Mouse (Mus musculus) heart, embryonic 10.5 days (tissue): Measurements from ENCODE around the gene Il34. TPM values are rescaled to one million over a fixed set of nuclear protein-coding genes. Genes with fewer than 3 reads are reported as not detected.

Experiments used
- DNase-seq: peaks from one replicate; pipeline ENCODE4 v3.0.0-alpha.2; 2017; ENCODE audit warnings: low spot score
- H3K27ac ChIP-seq: fragments of 300-500 bp; sonication (generic); 2 replicates; pipeline ENCODE4 v1.5.1; 2016; ENCODE audit warnings: mild to moderate bottlenecking
- H3K27me3 ChIP-seq: fragments of 300-500 bp; sonication (generic); 2 replicates; pipeline ENCODE4 v1.6.1; 2016; ENCODE audit warnings: mild to moderate bottlenecking; ENCODE audit not compliant: poor library complexity, insufficient read depth, severe bottlenecking
- H3K36me3 ChIP-seq: fragments of 300-500 bp; sonication (generic); 2 replicates; pipeline ENCODE4 v1.6.1; 2016; ENCODE audit warnings: mild to moderate bottlenecking, moderate library complexity
- H3K4me1 ChIP-seq: fragments of 300-500 bp; sonication (generic); 2 replicates; pipeline ENCODE4 v1.6.1; 2016; ENCODE audit warnings: mild to moderate bottlenecking
- H3K4me3 ChIP-seq: fragments of 300-500 bp; sonication (generic); 2 replicates; pipeline ENCODE4 v1.5.1; 2016; ENCODE audit warnings: mild to moderate bottlenecking, moderate library complexity
- H3K9me3 ChIP-seq: fragments of 300-500 bp; sonication (generic); 2 replicates; pipeline ENCODE4 v1.6.1; 2016; ENCODE audit warnings: mild to moderate bottlenecking, moderate library complexity
- WGBS: fragments of 180-500 bp; shearing (Covaris S2); methylation state at CpG from one replicate; pipeline ENCODE4 v1.1.7; 2016; 5-methylcytosine and 5-hydroxymethylcytosine counted together
- polyA plus RNA-seq: library from polyadenylated mRNA; unstranded; fragments of >200 nt; fragmentation: Nextera tagmentation; extraction: Ambion mirVana; gene quantifications from 2 replicates; pipeline ENCODE4 v1.2.1, GENCODE M21; 2016

Il34 gene
- polyA plus RNA-seq, 1 experiment from 2014 or later = not detected

DNA sequence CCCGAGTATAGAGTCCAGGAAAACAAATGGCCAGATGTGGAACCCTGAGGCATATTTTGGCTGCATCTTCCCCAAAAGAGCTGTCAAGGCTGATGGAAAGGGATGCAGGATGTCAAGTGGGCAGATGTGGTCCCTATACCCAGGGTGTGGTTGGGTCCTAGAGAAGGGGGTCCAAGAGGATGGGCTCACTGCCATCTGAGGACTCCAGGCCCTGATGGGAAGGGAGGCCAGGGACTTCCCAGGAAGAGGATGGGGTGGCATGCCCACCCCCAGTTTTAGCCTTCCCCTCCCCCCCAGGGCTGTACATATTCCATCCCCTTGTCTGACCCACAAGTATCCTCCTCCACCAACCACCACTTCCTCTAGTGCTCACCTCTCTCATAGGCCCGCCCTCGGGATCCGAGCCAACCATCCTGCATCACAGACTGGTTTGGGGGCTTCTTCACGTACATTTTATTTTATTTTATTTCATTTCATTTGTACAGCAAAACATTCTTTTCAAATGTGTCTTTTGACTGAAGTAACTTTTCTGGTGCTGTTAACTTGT, 65.0 kb downstream of the Il34 start:
- Histone ChIP-seq H3K4me1 (peaks cover 5% of the 10 kb centered on the region; the same call in 1 of the 2 replicates), H3K36me3 (peaks cover 51% of the 10 kb centered on the region)
- 85% methylated on average over 5 of the region's 5 CpGs for WGBS

GRCm38 (mm10) chr8:110738591-110739195, 67.0 kb downstream of the Il34 start:
- Histone ChIP-seq H3K27me3 (no peaks in the 10 kb centered on the region), H3K4me1 (no peaks in the 10 kb centered on the region), H3K27ac (no peak overlapping the region), H3K4me3 (no peak overlapping the region), H3K9me3 (no peaks in the 10 kb centered on the region), H3K36me3 (peaks cover 71% of the 10 kb centered on the region)
- 92% methylated on average over 35 of the region's 35 CpGs for WGBS
- DNase-seq = no peak

More for the DNA sequence above, 65.0 kb downstream of the Il34 start:
- DNase-seq = no peak
- Histone ChIP-seq H3K27me3 (no peaks in the 10 kb centered on the region), H3K27ac (no peak overlapping the region), H3K4me3 (no peak overlapping the region), H3K9me3 (no peaks in the 10 kb centered on the region)

DNA sequence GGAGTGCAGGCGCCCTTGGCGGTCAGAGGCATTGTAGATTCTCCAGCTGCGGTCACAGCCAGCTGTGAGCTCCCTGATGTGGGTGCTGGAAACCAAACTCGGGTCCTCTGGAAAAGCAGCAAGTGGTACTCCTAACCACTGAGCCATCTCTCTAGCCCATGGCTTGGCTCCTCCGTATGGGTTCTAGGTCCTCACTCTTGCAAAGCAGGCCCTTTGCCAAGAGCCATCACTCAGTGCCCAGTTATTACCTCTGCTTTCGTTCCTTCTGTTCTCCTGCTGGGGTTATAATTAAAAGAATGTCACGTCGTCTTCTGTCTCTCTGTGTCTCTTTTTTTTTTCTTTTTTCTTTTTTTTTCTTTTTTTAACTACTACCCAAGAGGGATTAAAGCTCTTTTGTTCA, 72.7 kb downstream of the Il34 start:
- Histone ChIP-seq H3K4me1 (0 out of 2 replicates have a peak, but pooled peaks cover 5% of the 10 kb centered on the region), H3K27ac (no peak overlapping the region), H3K4me3 (no peak overlapping the region), H3K36me3 (peaks cover 99% of the 10 kb centered on the region), H3K9me3 (no peaks in the 10 kb centered on the region), H3K27me3 (no peaks in the 10 kb centered on the region)
- DNase-seq = no peak
- 92% methylated on average over 8 of the region's 8 CpGs for WGBS

DNA sequence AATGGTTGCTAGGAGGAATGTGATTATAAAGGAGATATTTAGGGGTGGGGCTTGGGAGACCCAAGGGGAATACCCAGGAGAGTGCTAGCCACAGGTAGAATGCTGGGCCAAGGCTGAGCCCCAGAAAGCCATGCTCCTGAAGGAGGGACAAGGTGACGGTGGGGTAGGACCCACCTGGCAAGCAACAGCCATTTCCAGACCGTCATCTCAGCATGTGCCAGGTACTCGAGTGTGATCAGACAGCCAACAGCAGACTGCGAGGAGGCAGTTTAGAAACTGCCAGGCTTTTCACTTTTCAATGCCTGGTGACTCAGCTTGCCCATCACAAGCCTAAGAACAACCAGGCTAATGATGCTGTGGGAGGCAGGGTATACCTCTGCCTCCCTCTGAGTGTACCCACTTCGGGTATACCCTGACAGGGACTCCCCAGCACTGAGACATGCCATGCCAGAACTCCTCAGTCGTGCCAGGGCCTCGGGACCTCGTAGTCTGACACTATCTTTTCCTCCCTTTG, 74.3 kb downstream of the Il34 start:
- H3K36me3 ChIP-seq = peaks cover 99% of the 10 kb centered on the region
- DNase-seq = no peak
- H3K4me1 ChIP-seq = peaks cover 16% of the 10 kb centered on the region
- H3K9me3 ChIP-seq = no peaks in the 10 kb centered on the region
- WGBS = 91% methylated on average over 8 of the region's 8 CpGs
- no peaks in the 10 kb centered on the region for H3K27me3 ChIP-seq
- no peak overlapping the region for H3K27ac ChIP-seq
- H3K4me3 ChIP-seq = no peak overlapping the region

DNA sequence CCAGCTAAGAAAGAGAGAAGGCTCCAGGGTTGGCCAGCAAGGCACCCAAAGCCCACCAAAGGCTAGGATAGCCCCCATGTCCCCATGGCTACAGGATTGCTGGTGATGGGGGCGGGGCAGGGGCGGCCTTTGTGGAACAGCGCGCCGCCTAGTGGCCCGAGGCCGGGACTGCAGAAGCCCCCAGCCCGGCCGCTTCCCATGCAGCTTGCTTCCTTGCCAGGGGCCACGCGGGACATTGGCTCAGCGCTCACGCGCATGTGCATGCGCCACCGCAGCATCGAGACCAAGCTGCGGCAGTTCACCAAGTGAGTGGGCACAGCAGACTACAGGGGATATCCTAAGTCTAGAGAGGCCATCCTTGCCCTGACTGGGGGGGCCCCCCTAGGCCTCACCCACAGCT, 78.8 kb downstream of the Il34 start:
- H3K4me1 ChIP-seq = peaks cover 61% of the 10 kb centered on the region
- 15% methylated on average over 18 of the region's 18 CpGs for WGBS
- no peak for DNase-seq
- no peak overlapping the region for H3K4me3 ChIP-seq
- peaks cover 73% of the 10 kb centered on the region for H3K36me3 ChIP-seq
- H3K9me3 ChIP-seq = no peaks in the 10 kb centered on the region
- no peaks in the 10 kb centered on the region for H3K27me3 ChIP-seq
- 0 out of 2 replicates have a peak overlapping the region, but pooled peaks have one; percentile 2 for H3K27ac ChIP-seq

GRCm38 (mm10) chr8:110725084-110725838, 80.5 kb downstream of the Il34 start:
- WGBS = 54% methylated on average over 7 of the region's 7 CpGs
- Histone ChIP-seq H3K9me3 (no peaks in the 10 kb centered on the region), H3K27me3 (no peaks in the 10 kb centered on the region), H3K27ac (peak overlapping the region; percentile 50; the same call in 1 of the 2 replicates), H3K4me1 (peaks cover 72% of the 10 kb centered on the region), H3K4me3 (no peak overlapping the region), H3K36me3 (peaks cover 58% of the 10 kb centered on the region)
- no peak for DNase-seq

- 77% methylated on average over 3 of the region's 3 CpGs for WGBS
- Histone ChIP-seq H3K36me3 (peaks cover 50% of the 10 kb centered on the region), H3K4me1 (peaks cover 79% of the 10 kb centered on the region)
Observed at GRCm38 (mm10) chr8:110724493-110724892, 81.2 kb downstream of the Il34 start.

DNA sequence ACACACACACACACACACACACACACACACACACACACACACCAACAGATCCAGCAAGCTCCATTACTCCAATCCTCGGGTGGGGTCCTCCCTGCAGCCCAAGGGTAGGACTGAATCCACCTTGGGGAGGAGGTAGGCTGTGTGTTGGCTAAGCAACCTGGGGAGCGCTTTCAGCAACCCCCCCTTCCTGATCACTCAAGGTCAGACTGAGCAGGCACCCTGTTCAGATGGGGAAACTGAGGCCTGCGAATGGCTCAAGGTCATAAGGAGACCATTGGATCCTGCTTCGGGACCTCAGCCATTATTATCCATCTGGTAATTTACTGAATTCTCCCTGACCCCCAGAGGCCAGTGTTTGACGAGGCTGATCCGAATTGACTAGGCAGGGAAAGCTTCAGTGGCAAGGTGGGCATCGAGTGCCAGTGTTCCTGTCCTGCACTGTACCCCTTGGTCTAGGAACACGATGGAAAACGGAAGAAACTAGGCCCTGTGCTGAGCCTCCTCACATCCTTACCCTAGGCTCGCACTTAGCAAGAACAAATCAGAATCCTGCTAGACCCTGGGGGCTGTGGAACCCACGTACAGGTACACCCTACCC, 83.2 kb downstream of the Il34 start:
- DNase-seq = no peak
- H3K27ac ChIP-seq = peak overlapping the region; percentile 94
- H3K4me1 ChIP-seq = peaks cover 88% of the 10 kb centered on the region
- H3K27me3 ChIP-seq = 0 out of 2 replicates have a peak, but pooled peaks cover 5% of the 10 kb centered on the region
- 64% methylated on average over 11 of the region's 11 CpGs for WGBS
- no peaks in the 10 kb centered on the region for H3K9me3 ChIP-seq
- peak overlapping the region; percentile 86 for H3K4me3 ChIP-seq
- peaks cover 30% of the 10 kb centered on the region for H3K36me3 ChIP-seq

More at GRCm38 (mm10) chr8:110724493-110724892, 81.2 kb downstream of the Il34 start:
- H3K4me3 ChIP-seq = no peak overlapping the region
- DNase-seq = no peak
- 0 out of 2 replicates have a peak, but pooled peaks cover under 1% of the 10 kb centered on the region for H3K27me3 ChIP-seq
- no peaks in the 10 kb centered on the region for H3K9me3 ChIP-seq
- H3K27ac ChIP-seq = peak overlapping the region; percentile 50; the same call in 1 of the 2 replicates

DNA sequence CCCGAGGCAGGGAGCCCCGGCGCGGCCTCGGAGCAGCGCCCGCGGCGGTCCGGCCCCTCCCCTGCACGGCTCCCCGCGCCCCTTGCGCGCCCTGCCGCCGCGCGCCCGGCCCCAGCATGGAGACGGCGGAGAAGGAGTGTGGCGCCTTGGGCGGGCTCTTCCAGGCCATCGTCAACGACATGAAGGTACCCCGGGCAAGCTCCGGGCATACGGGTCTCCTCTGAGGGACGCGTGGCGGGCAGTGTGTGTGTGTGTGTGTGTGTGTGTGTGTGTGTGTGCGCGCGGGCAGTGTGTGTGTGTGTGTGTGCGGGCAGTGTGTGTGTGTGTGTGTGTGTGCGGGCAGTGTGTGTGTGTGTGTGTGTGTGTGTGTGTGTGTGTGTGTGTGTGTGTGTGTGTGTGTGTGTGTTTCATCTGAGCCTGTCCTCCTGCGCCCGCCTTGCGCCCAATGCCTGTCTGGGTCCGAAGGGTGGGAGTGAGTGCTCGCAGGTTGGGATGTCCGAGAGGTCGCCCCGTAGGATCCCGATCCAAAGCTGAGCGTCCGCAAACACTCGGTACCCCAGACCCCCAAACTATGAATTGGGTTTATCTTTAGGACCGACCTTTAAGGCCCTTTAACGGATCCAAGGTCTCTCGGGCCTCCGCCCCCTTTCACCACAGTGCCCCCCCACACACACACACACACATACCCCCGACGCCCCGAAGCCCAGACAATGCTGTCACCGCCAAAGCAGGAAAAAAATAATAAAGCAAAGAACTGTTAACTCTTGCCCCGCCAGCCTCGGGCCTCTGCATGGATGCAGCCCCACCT, 83.9 kb downstream of the Il34 start:
- Histone ChIP-seq H3K27ac (peak overlapping the region; percentile 94), H3K27me3 (0 out of 2 replicates have a peak, but pooled peaks cover 5% of the 10 kb centered on the region), H3K36me3 (peaks cover 28% of the 10 kb centered on the region), H3K4me1 (peaks cover 91% of the 10 kb centered on the region), H3K4me3 (peak overlapping the region; percentile 86), H3K9me3 (no peaks in the 10 kb centered on the region)
- no peak for DNase-seq
- WGBS = 8% methylated on average over 51 of the region's 59 CpGs

DNA sequence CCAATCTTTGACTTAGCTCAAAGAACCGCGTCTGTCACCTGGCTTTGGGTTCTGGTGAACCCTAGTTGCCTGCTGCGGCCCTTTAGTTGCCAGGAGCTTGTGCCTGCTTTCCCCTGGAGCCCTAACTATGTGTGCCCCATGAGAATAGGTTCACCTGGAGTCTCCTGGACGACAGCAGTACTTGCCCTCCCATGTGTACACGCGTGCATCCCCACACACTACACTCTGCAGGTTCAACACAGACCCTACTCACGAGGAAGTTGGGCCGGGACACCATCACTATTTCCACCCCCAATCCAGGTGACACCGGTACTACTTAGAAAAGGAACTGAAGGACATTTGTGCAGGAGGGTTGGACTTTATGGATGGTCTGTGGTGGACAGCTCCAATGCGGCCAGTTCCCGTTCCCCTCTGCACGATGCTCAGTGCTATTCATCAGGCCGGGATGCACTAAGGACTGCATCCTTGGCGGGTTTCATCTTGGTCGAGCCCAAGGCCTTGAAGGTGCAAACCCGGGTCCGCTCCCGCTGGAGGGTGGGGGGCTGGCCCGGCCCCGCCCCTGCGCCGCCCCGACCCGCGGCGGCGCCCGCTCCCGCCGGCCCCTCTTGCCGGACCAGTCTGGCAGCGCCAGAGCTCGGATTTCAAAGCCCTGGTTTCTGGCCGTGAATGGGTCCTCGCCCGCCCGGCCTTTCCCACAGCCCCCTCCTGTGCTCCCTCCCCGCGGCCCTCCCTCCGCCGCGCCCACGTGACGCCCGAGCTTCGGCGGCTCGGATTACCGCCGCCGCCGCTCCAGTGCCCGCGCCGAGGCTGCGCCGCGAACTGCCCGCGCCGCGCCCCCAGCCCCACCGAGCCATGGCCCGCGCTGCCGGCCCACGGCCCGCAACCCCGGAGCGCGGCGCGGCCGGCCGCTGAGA, 84.8 kb downstream of the Il34 start, which contains the start of gene Mtss1l:
Gene Mtss1l, plus strand, starts transcription at position 792 of the 914 bp plus-strand sequence.
- Histone ChIP-seq H3K9me3 (no peaks in the 10 kb centered on the region), H3K4me1 (peaks cover 91% of the 10 kb centered on the region), H3K27me3 (0 out of 2 replicates have a peak, but pooled peaks cover 5% of the 10 kb centered on the region), H3K36me3 (peaks cover 20% of the 10 kb centered on the region; the same call in 1 of the 2 replicates), H3K4me3 (peak within 1 kb of the TSS; percentile 86), H3K27ac (peak within 1 kb of the TSS; percentile 94)
- DNase-seq = peak; percentile 92
- 4% methylated on average over 75 of the region's 75 CpGs for WGBS
